Mouse (Mus musculus) CD4-positive helper T cell, adult 2 months (primary cell): ENCODE results near the gene Wfikkn2.
A peak's percentile ranks its signal among the peaks of the same experiment; 100 is the strongest.

Experiments used
- DNase-seq: peaks from one replicate; pipeline ENCODE4 v3.0.0-alpha.2; 2012; ENCODE audit warnings: low read depth, missing footprints, low spot score

Wfikkn2 gene

DNA sequence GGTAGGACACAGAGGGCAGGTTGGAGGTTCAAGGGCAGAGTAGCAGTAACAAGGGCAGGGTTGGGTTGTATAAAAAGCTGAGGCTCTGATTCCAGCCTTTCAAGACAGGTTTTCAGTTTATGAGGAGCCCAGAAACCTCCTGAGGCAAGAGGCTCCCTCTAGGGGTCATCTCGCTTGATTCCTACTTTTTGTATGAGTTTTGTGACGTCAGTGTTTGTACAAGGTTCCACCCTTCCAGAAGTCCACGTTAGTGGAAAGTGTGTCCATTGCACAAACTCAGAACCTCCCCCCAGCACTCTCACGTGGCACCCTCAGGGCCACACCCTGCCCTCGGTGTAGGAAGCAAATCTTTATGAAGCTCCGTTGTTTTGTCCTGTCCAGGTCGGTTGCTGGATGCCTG lies 19.8 kb downstream of the Wfikkn2 start:
- peak; percentile 74 for DNase-seq

DNA sequence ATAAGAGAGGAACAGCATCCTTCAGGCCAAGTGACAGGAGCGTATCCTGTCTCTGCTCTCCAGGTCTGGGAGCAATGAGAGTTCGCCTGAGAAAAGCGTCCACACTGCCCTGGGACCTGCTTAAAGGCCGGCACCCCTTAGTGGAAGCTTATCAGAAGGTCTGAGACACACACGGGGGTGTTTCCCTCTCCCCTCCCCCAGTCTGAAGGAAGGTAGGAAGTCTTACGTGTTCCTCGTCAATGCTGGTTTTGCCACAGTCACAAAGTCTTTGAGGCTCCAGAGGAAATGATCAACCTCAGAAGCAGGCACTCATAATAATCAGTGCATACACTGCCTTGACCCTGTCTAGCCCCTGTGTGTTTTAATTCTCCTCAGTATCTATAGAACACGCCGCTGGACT lies 22.3 kb downstream of the Wfikkn2 start:
- DNase-seq, result peak; percentile 38

DNA sequence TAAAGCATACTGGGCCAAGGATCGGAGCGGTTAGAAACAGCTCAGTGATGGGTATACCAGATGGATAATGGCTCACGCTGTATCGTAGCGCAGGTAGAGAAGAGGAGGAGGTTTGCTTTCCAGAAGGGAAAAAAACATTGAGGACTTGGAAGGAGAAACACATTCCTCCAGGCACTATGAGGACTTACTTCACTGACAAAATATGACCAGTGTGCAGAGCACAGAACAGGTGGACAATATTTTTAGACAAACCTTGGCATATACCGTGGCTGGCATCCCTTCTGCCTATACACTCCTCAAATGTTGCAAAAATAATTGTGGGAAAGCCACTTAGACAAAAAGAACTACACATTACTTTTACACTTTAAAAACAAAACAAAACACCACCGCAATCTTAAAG lies 24.5 kb downstream of the Wfikkn2 start:
- no peak for DNase-seq

DNA sequence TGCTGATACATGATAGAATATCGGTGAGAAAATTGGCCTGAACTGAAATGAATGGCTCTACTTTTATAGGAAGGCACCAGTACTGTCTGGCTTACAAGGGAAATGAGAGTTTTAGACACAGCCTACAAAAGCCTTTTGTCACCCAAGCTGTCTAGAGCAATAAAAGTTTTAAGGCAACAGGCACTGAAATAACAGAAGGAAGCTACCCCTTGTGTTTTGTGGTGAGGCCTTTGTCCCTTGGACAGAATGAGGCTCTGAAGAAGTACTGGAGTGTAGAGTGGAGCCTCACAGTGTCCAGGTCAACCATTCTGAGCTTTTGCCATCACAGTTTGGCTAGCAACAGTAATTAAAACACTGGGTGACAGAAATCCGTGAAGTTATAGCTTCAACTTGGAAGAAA lies 29.6 kb downstream of the Wfikkn2 start:
- no peak for DNase-seq

- no peak for DNase-seq
Observed at GRCm38 (mm10) chr11:94215581-94215980, 30.2 kb downstream of the Wfikkn2 start.

- no peak for DNase-seq
Observed at GRCm38 (mm10) chr11:94213735-94214594, 31.8 kb downstream of the Wfikkn2 start.

DNA sequence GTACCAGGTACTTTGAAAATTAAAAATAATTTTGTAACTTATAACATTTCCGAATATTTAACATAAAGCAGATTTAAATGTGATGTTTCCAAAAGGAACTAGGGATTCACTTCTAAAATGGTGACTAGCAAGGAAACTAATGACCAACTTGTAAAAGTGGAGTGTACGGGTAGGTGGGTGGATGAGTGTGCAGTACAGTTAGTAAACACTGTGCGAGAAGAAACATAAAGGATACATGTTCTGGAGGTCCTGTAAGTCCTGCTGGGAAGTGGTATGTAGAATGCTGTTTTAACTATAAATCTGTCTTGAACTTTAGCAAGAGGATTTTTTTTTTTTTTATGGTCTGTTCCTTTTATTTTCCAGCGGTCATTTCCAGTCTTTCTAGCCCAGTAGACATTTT lies 32.8 kb downstream of the Wfikkn2 start:
- no peak for DNase-seq

GRCm38 (mm10) chr11:94212489-94212836 lies 33.3 kb downstream of the Wfikkn2 start:
- DNase-seq, result no peak

GRCm38 (mm10) chr11:94211651-94212488 lies 33.9 kb downstream of the Wfikkn2 start:
- no peak for DNase-seq

- peak; percentile 99 for DNase-seq
Observed at GRCm38 (mm10) chr11:94211124-94211603, 34.6 kb downstream of the Wfikkn2 start, which contains the start of gene Tob1. TSS of gene Tob1 (plus strand) at chr11:94211454.

DNA sequence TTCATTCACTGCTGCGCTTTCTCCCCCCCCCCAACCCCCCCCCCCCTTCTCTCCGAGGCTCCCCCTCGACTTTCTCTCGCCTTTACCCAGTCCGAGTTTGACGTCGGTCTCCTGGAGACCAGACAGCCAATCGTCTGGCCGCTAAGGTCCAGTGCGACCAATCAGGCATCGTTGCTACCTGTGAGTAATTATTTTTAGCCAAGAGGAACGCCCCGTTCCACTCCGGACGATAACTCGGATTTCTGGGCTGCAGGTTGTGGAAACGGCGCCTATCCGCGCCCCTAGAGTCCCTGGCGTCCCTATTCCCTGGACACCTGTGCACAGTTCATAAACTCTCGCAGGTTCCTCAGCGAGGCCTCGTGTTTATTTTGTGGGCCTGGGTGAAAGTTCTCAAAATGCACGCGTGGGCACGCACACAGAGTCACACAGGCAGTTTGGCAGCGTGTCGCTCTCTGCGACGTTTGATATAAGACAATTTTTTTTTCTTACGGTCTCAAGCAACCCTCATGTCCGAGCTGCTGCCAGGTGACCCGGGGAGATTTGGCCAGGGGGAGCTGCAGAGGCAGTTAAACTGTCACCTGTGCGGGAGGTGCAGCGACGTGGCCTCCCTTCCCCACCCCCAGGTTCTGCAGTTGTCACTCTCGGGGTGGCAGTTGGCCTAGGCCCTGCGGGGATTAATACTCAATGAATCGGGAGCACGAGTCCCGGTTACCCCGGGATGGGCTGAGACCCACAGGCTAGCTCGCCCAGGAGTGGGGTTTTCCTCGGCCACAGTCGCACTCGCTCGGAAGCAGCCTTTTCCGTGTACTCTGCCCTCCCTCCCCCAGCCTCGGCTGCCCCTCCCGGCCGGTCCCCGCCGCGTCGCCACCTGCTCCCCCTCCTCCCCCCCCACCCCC lies 35.4 kb downstream of the Wfikkn2 start:
- DNase-seq, result peak; percentile 92

GRCm38 (mm10) chr11:94209695-94210131 lies 36.1 kb downstream of the Wfikkn2 start:
- DNase-seq, result no peak

GRCm38 (mm10) chr11:94208811-94209675 lies 36.8 kb downstream of the Wfikkn2 start:
- DNase-seq, result no peak

DNA sequence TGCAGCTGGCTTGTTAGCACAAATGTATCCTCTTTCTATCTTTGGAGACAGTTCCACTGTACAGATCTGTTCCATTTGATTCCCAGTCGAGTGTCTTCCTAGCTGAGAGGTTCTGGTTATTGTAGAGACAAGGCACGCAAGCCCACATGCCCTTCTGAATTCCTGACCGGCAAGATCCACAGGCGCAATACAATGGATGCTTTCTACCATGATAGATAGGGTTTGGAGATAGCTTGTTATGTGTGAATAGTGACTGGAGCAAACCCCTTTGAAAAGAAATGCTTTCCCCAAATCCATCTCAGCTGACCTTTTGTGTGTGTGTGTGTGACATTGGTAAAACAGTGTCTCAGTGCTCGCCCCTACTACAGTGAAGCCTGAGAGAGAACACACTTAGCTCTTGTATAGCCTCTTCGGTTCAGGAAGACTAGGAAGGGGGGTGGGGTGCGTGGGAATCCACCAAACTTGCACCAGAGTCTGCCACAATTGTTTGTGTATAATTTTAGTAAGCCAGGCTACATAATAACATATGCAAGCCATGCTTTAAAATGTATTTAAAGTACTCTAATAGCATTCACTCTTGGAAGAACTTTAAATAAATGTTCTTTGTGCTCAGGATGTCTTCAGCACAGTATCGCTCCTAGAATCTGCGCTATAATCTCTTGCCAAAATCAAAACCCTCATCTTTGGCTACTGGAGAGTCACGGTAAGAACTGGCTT lies 39.2 kb downstream of the Wfikkn2 start:
- no peak for DNase-seq

DNA sequence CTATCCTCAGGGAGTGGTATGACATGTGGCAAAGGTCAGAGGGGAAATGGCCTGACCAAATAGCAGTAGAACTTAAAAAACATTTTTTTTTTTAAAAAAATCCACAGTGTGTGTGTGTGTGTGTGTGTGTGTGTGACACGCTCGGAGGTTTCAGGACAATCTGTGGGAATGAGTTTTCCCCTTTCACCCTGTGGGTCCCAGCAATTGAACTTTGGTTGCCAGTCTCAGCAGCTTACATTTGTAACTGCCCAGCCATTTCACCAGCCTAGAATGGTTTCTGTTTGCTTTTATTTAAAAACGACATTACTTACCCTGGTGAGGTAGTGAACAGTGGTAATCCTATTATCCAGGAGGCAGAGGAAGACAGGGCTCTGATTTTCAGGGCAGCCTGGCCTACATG lies 42.7 kb downstream of the Wfikkn2 start:
- no peak for DNase-seq

DNA sequence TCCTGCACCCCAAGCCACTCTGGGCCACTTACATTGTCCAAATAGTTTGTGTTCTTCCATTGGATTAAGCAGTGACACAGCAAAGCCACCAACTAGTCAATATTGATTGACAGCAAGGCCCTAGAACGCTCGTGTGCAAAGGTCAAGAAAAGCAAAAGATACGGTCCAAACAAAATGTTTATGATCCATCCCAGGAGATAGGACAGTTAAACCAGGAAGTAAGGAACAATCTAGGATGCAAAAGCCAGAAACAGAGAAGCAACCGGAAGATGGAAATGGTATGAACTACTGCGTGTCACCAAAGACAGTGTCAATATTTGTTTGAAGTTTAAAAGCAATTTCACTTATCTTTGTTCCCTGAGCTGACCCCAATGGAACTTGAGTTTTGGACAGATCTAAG lies 43.7 kb downstream of the Wfikkn2 start:
- DNase-seq, result no peak

- DNase-seq, result no peak
Observed at GRCm38 (mm10) chr11:94200422-94200821, 45.4 kb downstream of the Wfikkn2 start.

DNA sequence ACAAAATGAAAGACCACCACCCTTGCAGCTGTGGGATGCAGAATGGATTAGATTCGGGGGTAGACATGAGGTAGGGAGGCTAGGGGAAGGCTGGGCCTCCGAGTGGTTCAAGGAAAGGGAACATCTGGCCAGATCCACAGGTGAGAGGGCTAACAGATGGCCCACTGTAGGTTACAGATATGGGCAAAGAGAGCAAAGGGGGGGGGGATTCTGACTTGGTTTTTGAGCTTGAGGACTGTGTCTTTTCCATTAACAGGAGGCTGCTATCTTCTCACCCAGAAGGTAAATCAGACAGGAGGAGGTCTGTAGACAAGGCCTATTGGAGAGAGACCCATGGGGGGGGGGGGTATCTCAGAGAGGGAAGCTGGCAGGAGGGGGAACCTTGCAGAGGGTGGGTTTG lies 46.0 kb downstream of the Wfikkn2 start:
- no peak for DNase-seq

- no peak for DNase-seq
Observed at GRCm38 (mm10) chr11:94198405-94199146, 47.2 kb downstream of the Wfikkn2 start.
